Comparison of ENCODE assay signal across 24 mouse cellular contexts in the genomic region with DNA sequence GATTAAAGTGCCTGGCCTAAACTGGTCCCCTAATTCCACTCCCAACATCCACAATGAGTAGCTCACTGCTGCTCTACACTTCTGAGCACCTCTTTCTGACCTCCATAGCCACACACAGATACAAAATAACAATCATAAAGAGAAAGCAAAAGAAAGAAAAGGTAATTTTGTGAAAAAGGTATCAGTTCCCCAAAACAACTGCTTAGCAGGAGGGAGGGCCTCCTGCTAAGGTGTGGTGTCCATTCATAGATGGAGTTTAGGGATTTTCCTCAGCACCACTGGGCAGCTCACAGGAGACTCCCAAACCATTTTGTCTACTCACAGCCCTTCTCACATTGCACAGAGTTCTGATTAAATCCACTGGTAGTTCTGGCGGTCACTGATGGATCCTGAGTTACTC. TPM values are rescaled to one million over a fixed set of nuclear protein-coding genes. Genes with fewer than 3 reads are reported as not detected.
DNase-seq lines count a peak whose midpoint lies in the region; TF ChIP-seq lines count a peak whose summit lies in the region.
"Had no signal": no experiment of that assay in that cellular context is flagged by ENCODE, and none has a peak within 500 bp of the region (broad histone marks: within the 10 kb centered on the region; RNA-seq: fewer than 3 reads in every experiment).

No protein-coding gene starts in this region.

- no peak overlapping the region for H3K9ac ChIP-seq in CH12.LX (ENCODE audit: insufficient read depth, low read depth)
- H3K9ac ChIP-seq: embryonic facial prominence, embryonic 12.5 days; forebrain, embryonic 13.5 days; forebrain, embryonic 15.5 days; forebrain, postnatal 0 days had no signal

- TF ChIP-seq EP300 in CH12.LX (IDR thresholded peaks at IDR 0.05; ENCODE audit: low read length), result peak; percentile 77

- H3K27ac ChIP-seq in spleen, adult 2 months (ENCODE audit: insufficient read depth, low read length), result peak overlapping the region; percentile 62
- peak overlapping the region; percentile 78 for H3K27ac ChIP-seq in CH12.LX (ENCODE audit: insufficient read depth, low read depth)
- H3K27ac ChIP-seq: embryonic facial prominence, embryonic 10.5 days; embryonic facial prominence, embryonic 12.5 days; forebrain, embryonic 13.5 days; forebrain, embryonic 15.5 days had no signal

- 82% methylated on average over 1 of the region's 1 CpGs for WGBS in spleen, adult 2 months

- H3K36me3 ChIP-seq in spleen, adult 2 months (ENCODE audit: control insufficient read depth, insufficient read depth, low read length), result no peaks in the 10 kb centered on the region
- peaks cover 6 to 20% of the 10 kb centered on the region in 2 experiments for H3K36me3 ChIP-seq in CH12.LX (replicated peaks in 1 of 2; ENCODE audit: control insufficient read depth in 1 of 2, insufficient read depth in 1 of 2, low read length in 1 of 2)
- H3K36me3 ChIP-seq: embryonic facial prominence, embryonic 12.5 days had no signal

- dilution Hi-C loops in CH12.LX (cut with MboI; ENCODE audit: extremely low pct_ligation_motif_present, extremely low pct_unique_long_range_greater_than_20kb, low sequenced_read_pairs), result no loop called here

- peaks cover 3% of the 10 kb centered on the region; the same call in 1 of the 2 replicates for H3K4me1 ChIP-seq in spleen, adult 2 months (ENCODE audit: control insufficient read depth, insufficient read depth, insufficient read length)
- H3K4me1 ChIP-seq in CH12.LX (ENCODE audit: control insufficient read depth in 1 of 2, insufficient read depth in 2 of 2), result peaks cover 3 to 22% of the 10 kb centered on the region in 2 experiments; a peak in 3 of 4 replicates
- H3K4me1 ChIP-seq: embryonic facial prominence, embryonic 10.5 days; embryonic facial prominence, embryonic 12.5 days; forebrain, embryonic 13.5 days; forebrain, embryonic 15.5 days had no signal

- TF ChIP-seq RAD21 in CH12.LX (IDR thresholded peaks at IDR 0.05; ENCODE audit: low read depth, low read length), result no peak

- no peaks in the 10 kb centered on the region for H3K27me3 ChIP-seq in spleen, adult 2 months (ENCODE audit: control insufficient read depth, insufficient read depth, low read length)
- no peaks in the 10 kb centered on the region for H3K27me3 ChIP-seq in CH12.LX (replicated peaks)
- H3K27me3 ChIP-seq: embryonic facial prominence, embryonic 12.5 days; forebrain, embryonic 13.5 days; forebrain, embryonic 15.5 days had no signal

- no peaks in the 10 kb centered on the region for H3K9me3 ChIP-seq in CH12.LX (replicated peaks; ENCODE audit: low read length)
- H3K9me3 ChIP-seq: embryonic facial prominence, embryonic 10.5 days; embryonic facial prominence, embryonic 12.5 days; forebrain, embryonic 13.5 days; forebrain, embryonic 15.5 days had no signal

- in situ Hi-C loops in CH12.LX (cut with MboI; ENCODE audit: low pct_ligation_motif_present, low pct_unique_long_range_greater_than_20kb, low sequenced_read_pairs), result no loop called here

- no peak for DNase-seq in spleen, adult 2 months (ENCODE audit: low read depth in 1 of 2, low spot score in 2 of 2)
- DNase-seq in spleen, postnatal 10 days (ENCODE audit: low spot score in 2 of 2), result no peak
- DNase-seq in CH12.LX (ENCODE audit: extremely low read depth), result no peak
- DNase-seq in cerebellum, postnatal 10 days, result no peak
- no peak for DNase-seq in ovary, adult 18-20 months (ENCODE audit: low spot score)
- DNase-seq: adrenal gland, adult 2 months; adrenal gland, postnatal 10 days; adrenal gland, postnatal 25 days; cerebellum, adult 11 months; cerebellum, adult 18-20 months; cerebellum, adult 8-10 months; cerebellum, adult 9-11 months; cerebellum, postnatal 25 days; forebrain, postnatal 0 days had no signal

- H3K4me3 ChIP-seq in spleen, adult 2 months (ENCODE audit: extremely low read depth, insufficient read depth, insufficient read length), result no peak overlapping the region
- no peak overlapping the region for H3K4me3 ChIP-seq in CH12.LX (replicated peaks in 1 of 3; ENCODE audit: low read depth in 2 of 3, low read length in 2 of 3, poor library complexity in 1 of 3)
- H3K4me3 ChIP-seq: embryonic facial prominence, embryonic 10.5 days; embryonic facial prominence, embryonic 12.5 days; forebrain, embryonic 13.5 days; forebrain, embryonic 15.5 days had no signal

- peaks cover 12% of the 10 kb centered on the region for H3K79me2 ChIP-seq in CH12.LX (replicated peaks; ENCODE audit: control insufficient read depth, extremely low read depth, insufficient read depth, poor library complexity, severe bottlenecking)

- TF ChIP-seq POLR2A in spleen, adult 2 months (IDR thresholded peaks at IDR 0.05; ENCODE audit: low read depth, low read length), result no peak
- TF ChIP-seq POLR2A in CH12.LX (IDR thresholded peaks at IDR 0.05; ENCODE audit: low read depth, low read length), result no peak

- TF ChIP-seq CTCF in spleen, adult 2 months (IDR thresholded peaks at IDR 0.05; ENCODE audit: extremely low read depth, insufficient read depth, insufficient read length, insufficient replicate concordance), result no peak
- no peak for TF ChIP-seq CTCF in CH12.LX (conservative IDR thresholded peaks at IDR 0.05 in 1 of 2, IDR thresholded peaks at IDR 0.05 in 1 of 2; ENCODE audit: low read depth in 2 of 2, low read length in 2 of 2)

- H3K4me2 ChIP-seq in CH12.LX (ENCODE audit: insufficient read depth, low read depth, poor library complexity, severe bottlenecking), result peak overlapping the region; percentile 50
- H3K4me2 ChIP-seq: embryonic facial prominence, embryonic 12.5 days; forebrain, embryonic 13.5 days; forebrain, embryonic 15.5 days had no signal

TF ChIP-seq in CH12.LX, 34 proteins besides CTCF, POLR2A, EP300 and RAD21:
- TF ChIP-seq UBTF (IDR thresholded peaks at IDR 0.05; ENCODE audit: low read depth, low read length), result no peak
- TF ChIP-seq TCF12 (IDR thresholded peaks at IDR 0.05; ENCODE audit: low read depth, low read length), result peak; percentile 21; the same call in 1 of the 2 replicates
- peak; percentile 74 for TF ChIP-seq ETS1 (conservative IDR thresholded peaks at IDR 0.05; ENCODE audit: low read depth, low read length)
- TF ChIP-seq ELF1 (IDR thresholded peaks at IDR 0.05; ENCODE audit: low read depth, low read length), result no peak
- no peak for TF ChIP-seq MAX (IDR thresholded peaks at IDR 0.05; ENCODE audit: low read length)
- TF ChIP-seq TBP (conservative IDR thresholded peaks at IDR 0.05; ENCODE audit: low read depth, low read length), result no peak
- TF ChIP-seq BHLHE40 (IDR thresholded peaks at IDR 0.05; ENCODE audit: low read depth, low read length), result 0 out of 2 replicates have a peak, but pooled peaks have one; percentile 21
- peak; percentile 91 for TF ChIP-seq IRF4 (IDR thresholded peaks at IDR 0.05; ENCODE audit: low read depth, low read length)
- peak; percentile 43; the same call in 1 of the 2 replicates for TF ChIP-seq MEF2A (IDR thresholded peaks at IDR 0.05; ENCODE audit: borderline replicate concordance, low read depth, low read length)

RNA-seq across cellular contexts. Expression of a gene that starts 3.6 kb away (rescaled TPM):
- 47.1 and 62.8 TPM in 2 replicates for polyA plus RNA-seq in spleen, adult 2 months (2012; rRNA removed)
- total RNA-seq in CH12.LX (2012; rRNA removed) (2,172 and 2,270 TPM in 2 replicates), CH12.LX (2014; rRNA removed) (1,227 and 1,249 TPM in 2 replicates)
- polyA plus RNA-seq in CH12.LX (2012; ENCODE audit: insufficient read length, low read depth), result 2,129 and 2,542 TPM in 2 replicates

RNA-seq across cellular contexts. Expression of a gene that starts 21.3 kb away (rescaled TPM):
- polyA plus RNA-seq in spleen, adult 2 months (2012; rRNA removed), result 2.7 TPM in 2 replicates
- total RNA-seq in CH12.LX (2012; rRNA removed), result 14.2 and 15.2 TPM in 2 replicates
- total RNA-seq in CH12.LX (2014; rRNA removed), result 13.4 and 15.7 TPM in 2 replicates
- 49.6 and 57.7 TPM in 2 replicates for polyA plus RNA-seq in CH12.LX (2012; ENCODE audit: insufficient read length, low read depth)

RNA-seq across cellular contexts. Expression of a gene that starts 37.8 kb away (rescaled TPM):
- polyA plus RNA-seq in spleen, adult 2 months (2012; rRNA removed), result 1.3 and 1.8 TPM in 2 replicates
- total RNA-seq in CH12.LX (2012; rRNA removed) (10.5 and 11.6 TPM in 2 replicates), CH12.LX (2014; rRNA removed) (19.4 TPM in 2 replicates)
- 17.4 and 28.2 TPM in 2 replicates for polyA plus RNA-seq in CH12.LX (2012; ENCODE audit: insufficient read length, low read depth)

RNA-seq across cellular contexts. Expression of a gene that starts 40.1 kb away (rescaled TPM):
- 0.05 and 0.08 TPM in 2 replicates for polyA plus RNA-seq in spleen, adult 2 months (2012; rRNA removed)
- not detected in 2 replicates for total RNA-seq in CH12.LX (2012; rRNA removed)
- not detected in 2 replicates for total RNA-seq in CH12.LX (2014; rRNA removed)
- not detected in 2 replicates for polyA plus RNA-seq in CH12.LX (2012; ENCODE audit: insufficient read length, low read depth)
- total RNA-seq: adrenal gland, postnatal 25 days; ES-E14; forebrain, postnatal 0 days; MEL had no signal
- polyA plus RNA-seq: brain, embryonic 14.5 days; CD4-positive, CD25-positive, alpha-beta regulatory T cell, adult 4 months; cortical plate, adult 2 months; embryonic facial prominence, embryonic 10.5 days; embryonic facial prominence, embryonic 12.5 days; forebrain, embryonic 11.5 days; forebrain, embryonic 13.5 days; forebrain, embryonic 15.5 days had no signal

Comparison
In these comparisons a context has a peak if more than half of its experiments do, and no peak if none do; other contexts are left out.
1. RNA of a gene that starts 3.6 kb away (polyA plus RNA-seq): 2,129 to 2,542 TPM in CH12.LX; 47.1 to 62.8 TPM in spleen, adult 2 months; every median in the first group is over 10 times any median in the second.
2. RNA of a gene that starts 21.3 kb away (polyA plus RNA-seq): 49.6 to 57.7 TPM in CH12.LX; 2.7 TPM in spleen, adult 2 months; every median in the first group is over 10 times any median in the second.